Mouse (Mus musculus) lung, postnatal 10 days (tissue): ENCODE measurements at regions not wholly inside any gene's neighbourhood (a gene's known extent, or its start where the extent isn't known, plus 50 kb on each side); places are given as distances from the start of the nearest gene placed in this dataset.
A peak's percentile ranks its signal among the peaks of the same experiment; 100 is the strongest.

Experiments used
- DNase-seq: peaks from one replicate; pipeline ENCODE4 v3.0.0; 2021

DNA sequence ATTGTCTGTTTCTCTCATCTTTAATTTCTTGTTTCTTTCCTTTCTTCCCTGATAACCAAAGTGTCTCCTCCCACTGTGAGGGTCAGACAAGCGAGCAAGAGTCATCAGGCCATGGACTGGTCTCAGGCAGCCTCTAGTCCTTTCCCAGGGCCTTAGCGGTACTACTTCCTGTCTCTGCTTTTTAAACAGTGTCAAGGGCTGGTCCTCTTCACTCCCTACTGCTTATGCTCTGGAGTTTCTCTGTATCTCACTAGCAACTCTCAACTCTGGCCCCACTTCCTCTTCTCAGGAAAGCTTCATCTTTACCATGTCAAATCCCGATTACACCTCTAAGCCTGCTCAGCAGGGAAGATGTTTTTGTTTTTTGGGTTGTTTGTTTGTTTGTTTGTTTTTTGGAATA is 124.1 kb downstream of the Pten start:
- no peak for DNase-seq

DNA sequence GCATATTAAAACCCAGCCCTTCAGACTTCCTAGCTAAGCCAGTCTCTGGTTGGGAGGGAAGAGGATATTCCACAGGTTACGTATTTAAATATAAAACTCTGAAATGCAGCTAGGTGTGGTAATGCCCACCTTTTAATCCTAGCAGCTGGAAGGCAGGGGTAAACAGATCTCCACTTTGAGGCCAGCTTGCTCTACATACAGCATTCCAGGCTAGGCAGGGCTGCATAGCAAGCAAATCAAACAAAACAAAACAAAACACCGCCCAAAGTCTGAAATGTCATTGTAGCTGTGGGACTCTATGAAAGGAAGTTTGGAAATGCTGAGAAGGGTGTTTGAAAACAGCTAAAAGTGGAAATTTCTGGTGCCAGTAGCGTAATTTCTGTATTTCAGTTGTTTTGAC is 127.0 kb downstream of the Pten start:
- DNase-seq: peak; percentile 30

DNA sequence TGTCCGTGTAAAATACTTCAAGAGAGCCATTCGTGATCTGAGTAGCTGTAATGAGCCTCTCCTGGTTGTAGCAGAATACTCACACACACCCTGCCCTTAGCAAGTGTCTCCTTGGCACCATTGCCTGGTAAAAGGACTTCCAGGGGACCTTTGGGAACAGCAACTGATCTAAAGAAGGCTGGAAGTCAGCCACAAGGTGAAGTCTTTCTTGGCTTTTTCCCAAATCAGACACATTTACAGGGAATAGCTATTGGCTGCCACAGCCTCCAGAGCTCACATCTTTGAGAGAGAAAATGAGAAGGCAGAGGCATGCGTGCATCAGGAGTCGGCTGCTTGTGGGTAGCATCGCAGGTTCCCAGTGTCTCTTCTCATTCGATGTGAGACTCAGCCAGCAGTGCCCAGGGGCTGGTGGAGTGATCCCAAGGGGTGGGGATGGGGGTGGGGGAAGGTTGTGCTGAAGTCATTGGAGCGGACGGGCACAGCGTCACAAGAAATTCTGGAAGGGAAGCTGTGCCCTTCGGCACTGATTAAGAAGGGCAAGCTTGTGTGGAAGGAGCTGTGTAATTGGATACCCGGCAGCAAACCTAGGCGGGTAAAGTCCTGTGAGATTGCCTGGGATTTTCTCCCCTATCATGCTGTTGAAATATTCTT is 128.3 kb downstream of the Pten start:
- DNase-seq: no peak

DNA sequence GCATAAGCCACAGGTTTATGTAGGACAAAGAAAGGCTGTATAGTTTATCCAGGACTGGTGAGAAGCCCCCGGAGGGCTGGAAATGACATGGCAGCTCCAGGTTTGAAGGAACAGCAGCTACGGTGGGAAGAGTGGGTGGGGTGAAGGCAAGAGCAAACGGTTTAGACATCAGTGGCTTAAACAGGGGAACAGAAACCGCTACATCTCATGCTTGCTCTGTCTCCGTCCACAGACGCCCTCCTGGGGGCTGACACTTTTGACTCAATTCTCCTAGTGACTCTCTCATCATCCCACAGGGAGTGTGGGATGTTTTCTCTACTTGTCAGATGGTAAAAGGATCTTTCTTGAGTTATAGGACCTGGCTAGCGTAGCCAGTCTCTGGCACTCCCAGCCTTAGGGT is 129.9 kb downstream of the Pten start:
- DNase-seq: no peak

DNA sequence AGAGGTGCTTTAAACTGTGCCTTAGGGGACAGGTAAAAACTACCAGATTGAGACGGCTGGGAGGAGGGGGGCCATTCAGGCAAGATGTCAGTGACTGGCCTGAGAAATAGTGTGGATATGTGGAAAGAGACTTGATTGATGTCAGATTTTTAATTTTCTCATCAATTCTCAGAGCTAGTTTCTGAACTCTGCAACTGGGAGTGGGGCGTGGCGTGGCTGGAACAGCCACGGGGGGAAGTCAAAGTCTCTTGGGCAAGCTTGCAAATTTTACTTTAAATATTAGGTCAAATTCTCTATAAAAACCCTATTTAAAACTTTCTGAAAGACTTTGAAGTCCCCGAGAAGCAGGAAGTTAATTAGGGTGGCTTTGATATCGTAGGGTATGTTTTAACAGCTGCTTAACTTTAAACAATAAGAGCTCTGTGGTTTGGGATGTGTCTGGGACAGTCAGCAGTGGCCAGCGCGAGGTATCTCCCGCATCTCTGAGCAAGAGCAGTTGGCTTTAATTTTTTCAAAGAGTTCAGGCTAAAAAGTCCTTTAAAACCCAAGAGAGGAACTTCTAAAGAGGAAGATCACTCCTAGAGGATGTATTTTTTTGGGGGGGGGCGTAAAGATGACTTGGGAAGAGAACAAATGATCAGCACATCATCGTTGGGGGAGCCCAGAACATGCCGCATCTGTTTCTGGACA is 131.5 kb downstream of the Pten start:
- no peak for DNase-seq

DNA sequence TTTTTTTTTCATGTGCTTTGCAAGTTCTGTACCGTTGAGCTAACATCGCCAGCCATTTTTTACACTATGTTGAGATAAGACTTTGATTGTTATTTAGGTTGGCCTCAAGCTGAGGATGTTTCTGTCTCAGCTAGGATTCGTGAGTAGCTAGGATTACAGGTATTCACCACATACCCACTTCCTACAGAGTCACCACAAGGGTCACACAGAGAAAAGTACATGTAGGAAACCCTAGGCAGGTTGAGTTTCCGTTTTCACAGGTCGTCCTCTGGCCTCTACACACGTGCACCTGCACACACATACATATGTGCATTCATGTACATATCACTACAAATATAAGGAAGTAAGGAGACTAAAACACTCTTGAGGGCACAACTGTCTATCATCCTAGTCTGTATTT is 133.5 kb downstream of the Pten start:
- no peak for DNase-seq

DNA sequence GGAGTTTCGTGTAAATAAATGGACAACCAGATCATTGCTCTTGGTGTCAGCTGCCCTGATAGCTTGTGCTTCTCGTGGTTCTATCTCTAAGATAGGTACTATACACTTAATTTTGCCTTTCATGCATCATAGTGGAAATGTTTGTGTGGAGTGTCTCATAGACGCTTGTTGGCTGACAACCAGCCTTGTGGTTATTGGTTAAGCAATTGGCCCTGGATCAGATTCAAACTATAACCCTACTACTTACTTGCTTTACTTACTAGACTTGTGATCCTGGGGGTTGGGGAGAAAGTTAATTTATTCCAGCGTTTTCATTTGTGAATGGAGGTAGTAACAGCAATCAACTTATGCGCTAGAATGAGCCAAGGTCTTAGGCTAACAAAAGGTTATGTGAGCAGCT is 135.2 kb downstream of the Pten start:
- DNase-seq: no peak

DNA sequence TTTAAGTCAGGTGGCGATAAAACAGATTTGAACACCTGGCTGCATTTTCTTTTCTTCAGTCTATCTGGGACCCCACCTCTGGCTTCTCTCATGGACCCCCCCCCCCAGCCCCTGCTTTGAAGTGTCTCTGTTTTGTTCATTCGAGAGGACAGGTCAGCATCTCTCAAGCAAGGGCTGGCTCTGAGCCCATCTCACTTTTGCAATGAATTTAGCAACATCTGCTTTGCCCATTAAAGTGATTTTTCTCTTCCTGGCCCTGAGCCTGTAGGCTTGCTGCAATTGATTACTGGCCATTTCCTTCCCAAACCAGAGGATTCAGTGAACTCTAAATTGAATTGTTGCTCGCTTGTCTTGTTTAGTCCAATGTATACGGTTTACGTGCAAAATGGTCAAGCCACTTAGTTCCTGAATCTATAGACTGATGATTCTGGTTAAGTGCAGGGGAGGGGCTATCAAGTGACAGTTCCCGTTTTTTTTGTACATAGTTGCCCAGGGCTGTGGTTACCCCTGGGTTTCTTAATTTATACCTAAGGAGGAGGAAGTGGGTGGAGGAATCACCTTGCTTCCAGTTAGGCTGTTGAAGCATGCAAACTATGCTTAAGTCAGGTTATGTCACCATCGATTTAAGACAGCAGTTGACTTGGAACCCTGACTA is 146.3 kb downstream of the Pten start:
- peak; percentile 64 for DNase-seq

DNA sequence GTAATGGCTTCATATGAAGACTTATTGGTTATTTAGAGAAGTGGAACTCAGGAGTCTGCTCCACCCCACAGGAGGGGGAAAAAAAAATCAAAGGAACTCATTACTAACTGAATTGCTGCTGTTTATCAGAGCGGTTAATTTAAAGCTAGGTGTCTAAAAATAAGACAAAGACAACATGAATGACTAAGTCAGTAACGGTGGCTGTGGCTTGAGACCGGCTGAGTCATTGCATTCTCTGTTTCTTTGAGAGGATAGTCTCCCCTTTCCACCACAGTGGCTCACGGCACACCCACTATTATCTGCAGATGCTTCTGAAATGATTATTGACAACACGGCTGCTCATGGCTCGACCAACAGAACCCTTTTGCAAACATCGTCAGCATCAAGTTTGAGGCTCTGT is 147.2 kb downstream of the Pten start:
- DNase-seq: no peak

DNA sequence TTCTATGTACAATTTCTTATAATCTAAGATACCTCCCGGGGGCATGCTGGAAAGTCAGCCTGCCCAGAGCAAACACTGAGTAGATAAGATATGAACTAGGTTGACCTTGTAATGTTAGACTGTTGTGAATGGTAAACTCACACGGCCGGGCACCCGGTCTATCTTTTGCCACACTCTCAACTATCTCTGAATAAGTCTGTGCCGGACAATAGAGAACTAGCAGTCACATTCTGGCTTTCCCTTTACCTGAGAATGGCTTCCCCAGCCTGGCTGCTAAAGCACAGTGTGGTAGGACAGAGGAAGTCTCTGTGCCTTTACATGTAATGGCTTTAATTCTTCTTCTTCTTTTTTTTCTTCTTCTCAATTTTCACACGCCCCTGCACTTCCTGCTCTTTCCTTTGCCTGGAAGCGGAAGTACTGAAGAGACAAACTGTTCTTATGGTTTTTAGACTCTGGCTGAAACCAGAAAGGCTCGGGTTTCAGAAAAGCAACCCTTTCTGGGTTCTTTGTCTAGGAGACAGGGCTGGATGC is 148.7 kb downstream of the Pten start:
- DNase-seq: no peak

DNA sequence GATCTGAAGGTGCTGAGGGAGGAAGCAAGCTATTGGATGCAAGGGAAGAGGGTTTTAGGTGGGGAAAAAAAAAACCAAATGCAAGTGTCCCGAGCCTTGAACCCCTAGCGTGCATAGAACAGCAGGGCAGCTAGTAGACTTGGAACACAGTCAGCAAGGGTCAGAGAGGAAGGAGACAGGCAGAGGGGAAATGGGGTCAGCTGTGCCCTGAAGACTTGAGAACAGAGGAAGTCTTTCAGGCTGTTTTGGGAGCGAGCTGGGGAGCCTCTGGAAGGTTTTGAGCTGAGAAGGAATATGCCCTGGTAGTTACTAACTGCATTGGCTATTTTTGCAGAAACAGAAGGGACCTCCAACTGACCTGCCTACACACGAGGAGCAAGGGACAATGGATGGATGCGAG is 149.5 kb downstream of the Pten start:
- peak; percentile 34 for DNase-seq

DNA sequence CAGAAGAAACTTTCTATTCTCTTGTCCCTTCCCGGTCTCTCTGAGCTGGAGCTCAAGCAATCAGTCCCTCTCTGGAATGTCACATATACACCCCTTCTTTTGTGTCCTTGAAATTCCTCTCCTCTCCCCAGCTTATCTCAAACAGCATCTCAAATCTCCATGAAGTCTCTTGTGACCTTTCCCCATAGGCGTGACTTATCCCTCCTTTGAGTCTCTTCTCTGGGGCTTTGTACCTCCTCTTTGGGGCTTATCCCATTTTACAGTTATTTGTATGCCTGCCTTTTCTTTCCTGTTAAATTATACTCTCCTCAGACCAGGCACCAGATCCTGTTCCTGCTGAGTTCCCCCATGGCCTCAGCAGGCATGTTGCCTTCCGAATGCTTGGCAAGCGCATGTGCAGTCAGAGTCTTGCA is 152.8 kb downstream of the Pten start:
- no peak for DNase-seq

DNA sequence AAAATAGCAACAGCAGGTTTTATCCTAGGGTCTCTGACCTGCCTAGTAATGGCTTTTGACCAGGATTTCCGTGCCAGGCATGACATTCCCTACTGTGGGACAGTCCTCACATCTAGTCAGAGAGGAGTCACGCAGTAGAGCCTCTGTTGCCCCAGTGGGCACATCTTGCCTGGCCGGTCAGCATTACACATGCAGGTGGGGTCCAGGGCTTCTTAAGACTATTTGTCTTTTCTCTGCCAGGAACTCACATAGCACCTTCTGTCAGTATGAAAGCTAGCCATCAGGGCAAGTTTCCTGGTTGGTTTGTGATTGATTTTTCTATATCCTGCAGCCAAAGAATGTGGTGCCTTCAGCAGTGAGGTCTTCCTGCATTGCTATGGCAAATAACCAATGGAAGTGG is 155.0 kb downstream of the Pten start:
- DNase-seq: no peak

DNA sequence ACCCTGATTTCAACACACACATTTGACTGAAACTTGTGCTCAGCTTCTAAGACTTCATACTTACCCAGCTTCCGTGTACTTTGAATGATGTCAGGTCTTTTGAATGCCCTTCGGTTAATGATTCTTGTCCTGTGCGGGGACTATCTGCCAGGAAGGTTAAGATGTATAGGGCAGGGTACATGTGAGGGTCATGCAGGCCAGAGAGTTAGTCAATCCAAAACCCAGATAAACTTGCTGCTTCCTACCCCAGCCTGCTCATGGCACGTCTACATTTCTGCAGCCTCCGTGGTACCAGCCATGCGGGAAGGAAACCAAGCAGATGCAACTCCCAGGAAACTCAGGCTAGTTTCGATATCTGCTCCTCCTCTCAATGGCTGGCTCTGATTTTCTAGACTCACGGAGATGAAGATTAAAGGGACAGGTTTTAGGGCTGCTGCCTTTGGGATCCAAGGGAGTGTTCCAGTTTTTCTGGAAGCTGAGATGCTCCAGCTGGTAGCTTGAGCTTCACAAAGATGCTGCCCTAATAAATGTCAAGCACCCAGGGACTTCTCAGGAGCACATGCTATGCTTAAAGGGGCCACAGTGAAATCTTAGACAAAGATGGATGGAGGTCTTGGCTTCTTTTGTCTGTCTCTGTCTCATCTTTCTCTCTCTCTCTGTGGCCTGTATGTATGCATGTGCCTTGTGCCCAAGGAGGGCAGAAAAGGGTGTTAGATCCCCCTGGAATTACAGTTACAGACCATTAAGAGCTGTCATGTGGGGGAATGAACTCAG is 159.4 kb downstream of the Pten start:
- DNase-seq: no peak

DNA sequence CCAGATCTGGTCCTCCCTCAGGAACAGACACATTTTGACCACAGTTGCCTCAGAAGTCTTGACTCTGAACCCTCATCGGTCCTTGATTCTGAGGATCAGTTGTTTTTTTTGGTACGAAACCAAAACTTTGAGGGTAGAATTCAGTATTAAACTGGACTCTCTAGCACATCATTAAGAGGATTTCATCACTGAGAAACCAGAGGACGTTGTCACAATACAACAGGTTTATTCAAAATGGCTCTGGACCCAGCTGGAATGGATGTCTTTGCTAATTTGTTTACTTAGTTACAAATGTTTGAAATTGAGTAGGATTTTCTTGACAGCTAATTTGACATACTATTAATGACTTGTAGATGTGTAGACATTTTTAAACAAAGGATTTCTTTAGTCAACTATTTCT is 163.7 kb downstream of the Pten start:
- no peak for DNase-seq

DNA sequence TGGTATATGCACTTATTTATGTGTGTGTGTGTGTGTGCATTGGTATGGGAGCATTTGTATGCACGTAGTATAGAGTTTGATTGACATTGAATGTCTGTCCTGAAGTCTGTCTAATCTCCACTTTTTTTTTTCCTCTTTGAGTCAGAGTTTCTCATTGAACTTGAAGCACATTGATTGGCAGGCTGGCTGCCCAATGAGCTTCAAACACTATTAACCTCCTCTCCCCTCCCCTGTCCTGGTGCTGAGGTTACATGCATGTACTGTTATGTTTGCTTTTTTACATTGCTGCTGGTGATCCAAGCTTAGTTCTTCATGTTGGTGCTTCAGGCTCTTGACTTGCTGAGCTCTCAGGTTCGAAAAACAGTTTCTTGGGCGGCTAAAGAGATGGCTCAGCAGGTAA is 166.6 kb downstream of the Pten start:
- no peak for DNase-seq

DNA sequence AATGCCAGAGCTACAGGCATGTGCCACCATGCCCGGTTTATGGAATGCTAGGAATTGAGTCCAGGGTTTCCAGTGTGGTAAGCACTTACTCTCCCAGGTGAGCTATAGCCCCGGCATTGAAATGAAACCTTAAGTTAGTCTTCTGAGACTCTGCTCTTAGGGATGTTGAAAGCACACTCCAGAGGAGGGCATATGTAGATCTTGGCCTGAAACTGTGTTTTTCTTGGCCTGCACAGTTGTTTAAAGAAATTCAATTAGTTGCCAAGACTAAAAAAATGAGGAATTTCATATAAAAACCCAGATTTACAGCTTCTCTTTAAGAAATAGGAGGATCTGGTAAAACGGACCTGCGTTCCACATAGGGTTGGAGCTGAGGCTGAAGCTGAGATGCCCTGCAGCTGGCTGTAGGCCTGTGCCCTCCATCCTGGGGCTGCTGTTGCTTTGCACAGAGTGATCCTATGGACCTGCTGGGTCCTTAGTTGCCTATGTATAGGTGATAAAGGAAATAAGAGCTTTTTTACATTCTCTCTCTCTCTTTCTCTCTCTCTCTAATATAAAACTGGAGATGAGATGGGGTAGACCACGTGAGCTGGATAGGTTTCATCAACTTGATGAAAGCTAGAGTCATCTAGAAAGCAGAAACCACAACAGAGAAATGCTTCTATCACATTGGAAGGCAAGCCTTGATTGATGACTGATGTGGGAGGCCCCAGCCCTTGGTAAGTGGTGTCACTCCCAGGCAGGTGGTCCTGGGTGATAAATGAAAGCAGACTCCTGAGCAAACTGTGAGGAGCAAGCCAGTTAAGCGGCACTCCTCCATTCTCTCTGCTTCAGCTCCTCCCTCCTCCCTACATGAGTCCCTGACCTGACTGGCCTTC is 168.6 kb downstream of the Pten start:
- no peak for DNase-seq

DNA sequence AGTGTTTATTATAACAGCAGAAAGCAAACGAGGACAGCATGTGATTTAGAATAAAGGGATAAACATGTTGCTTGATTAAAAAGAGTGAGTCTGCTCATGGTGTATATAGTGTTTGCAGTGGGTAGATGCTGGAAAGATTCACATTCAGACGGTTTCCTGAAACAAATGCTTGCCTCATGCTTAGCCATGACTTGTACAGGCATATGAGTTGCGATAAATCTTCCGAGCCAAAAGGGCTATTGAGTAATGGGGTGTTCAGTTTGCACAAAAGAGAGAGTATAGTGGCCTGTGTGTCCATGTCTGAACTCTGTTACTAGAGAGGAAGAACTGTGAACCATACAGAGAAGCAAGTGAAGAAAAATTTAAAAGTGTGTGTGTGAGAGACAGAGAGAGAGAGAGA is 169.3 kb downstream of the Pten start:
- DNase-seq: no peak

DNA sequence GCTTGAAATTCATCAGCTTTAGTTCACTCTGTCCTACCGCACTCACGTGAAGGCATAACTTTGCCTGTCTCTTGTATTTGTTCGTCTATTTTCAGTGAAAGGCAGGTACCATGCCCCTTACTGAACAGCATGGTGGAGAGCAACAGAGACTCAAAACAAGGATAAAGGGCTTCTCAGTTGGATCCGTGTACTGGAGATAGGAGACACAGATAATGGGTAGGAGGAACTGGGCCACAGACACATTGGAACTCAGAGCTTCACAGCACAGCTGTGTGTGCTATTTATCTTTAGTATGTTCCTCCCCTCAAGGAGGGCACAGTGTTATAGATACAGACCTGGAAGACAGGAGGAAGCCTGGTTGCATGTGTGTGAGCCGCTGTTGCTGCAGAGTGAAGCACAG is 176.4 kb downstream of the Pten start:
- DNase-seq: no peak

DNA sequence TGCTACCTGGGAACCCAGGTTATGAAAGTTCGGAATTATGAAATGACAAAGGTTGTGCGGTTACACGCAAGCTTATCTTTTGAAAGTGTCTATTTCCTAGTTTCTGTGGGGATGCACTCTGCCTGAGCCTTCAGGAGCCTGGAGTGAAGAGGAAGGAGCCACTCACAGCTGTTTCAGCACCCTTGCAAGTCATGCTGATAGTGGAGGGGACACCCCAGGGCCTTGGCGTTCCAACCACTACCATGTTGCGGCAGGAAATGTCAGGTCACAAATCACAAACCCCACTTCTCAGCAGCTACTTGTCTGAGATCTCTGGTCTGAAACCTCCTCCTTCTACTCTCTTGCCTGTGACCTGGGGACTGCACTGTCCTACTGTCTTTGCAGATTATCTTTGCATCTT is 178.3 kb downstream of the Pten start:
- DNase-seq: no peak

DNA sequence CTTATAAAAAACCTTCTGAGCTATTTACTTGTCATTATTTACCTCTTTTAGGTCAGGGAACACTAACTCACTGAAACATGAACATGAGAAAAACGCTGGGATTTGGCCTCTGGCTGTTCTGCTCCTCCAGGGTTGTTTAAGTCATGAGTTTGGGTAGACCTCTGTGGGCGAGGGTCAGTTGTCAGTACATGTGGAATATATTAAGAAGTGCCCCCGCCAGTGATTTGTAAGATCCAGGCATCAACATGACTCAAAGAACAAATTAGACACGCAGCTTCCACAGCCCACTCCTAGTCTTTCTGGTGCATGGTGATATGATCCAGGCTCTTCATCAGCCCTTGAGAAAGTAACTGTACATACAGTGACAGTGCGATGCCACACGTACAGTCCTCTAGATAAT is 180.3 kb downstream of the Pten start:
- no peak for DNase-seq

DNA sequence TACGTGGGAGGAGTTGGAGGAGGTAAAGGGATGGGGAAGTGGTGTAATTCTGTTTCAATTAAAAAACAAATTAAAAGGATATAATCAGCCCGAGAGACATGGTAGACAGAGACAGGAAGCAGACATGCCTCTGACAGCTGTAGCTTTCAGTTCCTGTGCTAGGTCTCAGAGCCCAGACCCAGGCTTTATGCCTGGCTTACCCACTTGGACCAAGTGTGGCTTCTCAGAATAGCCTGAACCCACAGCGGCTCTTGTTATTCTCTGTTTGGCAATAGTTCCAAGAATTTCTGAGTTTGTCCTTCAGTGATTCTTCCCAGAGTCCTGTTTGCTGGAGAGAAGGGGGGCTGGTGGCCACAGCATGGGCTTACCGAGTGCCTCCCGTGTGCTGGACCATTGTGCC is 182.4 kb downstream of the Pten start:
- DNase-seq: peak; percentile 38

DNA sequence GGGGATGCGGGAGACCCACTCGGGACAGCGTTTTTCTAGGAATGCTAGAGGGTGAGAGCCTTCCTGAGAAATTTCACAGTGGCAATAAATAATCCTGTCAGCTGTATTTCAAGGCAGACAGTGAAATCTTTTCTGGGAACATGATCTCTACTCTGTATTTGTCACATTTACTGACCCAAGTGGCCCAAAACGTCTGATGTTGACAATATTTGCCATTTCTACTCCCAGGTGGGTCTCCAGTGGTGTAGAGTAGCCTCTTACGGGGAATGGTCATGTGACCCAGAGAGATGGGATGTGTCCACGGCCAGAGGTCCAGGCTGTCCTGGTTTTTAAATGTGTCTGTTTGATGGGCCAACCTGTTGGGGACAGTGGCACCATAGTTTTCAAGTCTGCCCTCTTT is 183.5 kb downstream of the Pten start:
- no peak for DNase-seq
